Mouse (Mus musculus): ENCODE results near the gene Cavin4. TPM values are rescaled to one million over a fixed set of nuclear protein-coding genes. Genes with fewer than 3 reads are reported as not detected.

The Cavin4 gene
- polyA plus RNA-seq, 1 experiment, result 0.65 TPM

DNA sequence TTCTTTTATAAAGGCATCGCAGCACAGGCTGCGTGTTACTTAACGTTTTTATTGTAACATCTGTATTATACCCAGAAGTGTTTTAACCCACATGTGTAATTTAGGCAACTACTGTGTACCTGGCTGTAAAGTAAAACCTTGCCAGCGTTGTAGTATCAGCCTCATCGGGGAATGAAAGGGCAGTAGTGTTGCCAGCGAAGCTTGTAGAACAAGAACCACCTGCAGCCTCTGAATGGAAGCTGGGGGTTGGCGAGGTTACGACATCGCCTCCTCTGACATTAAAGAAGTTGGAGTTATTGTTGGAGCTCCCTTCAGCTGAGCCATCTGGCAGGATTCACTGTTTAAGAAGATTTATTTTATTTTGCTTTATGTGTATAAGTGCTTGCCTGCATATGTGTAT lies 37.5 kb upstream of the Cavin4 start:
- Histone ChIP-seq H3K27ac (ENCODE audit: control insufficient read depth, insufficient read depth, low read depth, low read length) (no peak overlapping the region), H3K4me1 (ENCODE audit: control insufficient read depth, insufficient read depth, low read length) (no peaks in the 10 kb centered on the region; the same call in 1 of the 2 replicates), H3K4me3 (ENCODE audit: control insufficient read depth, low read depth, low read length) (no peak overlapping the region), H3K27me3 (ENCODE audit: control insufficient read depth, insufficient read depth, low read length) (no peaks in the 10 kb centered on the region), H3K36me3 (ENCODE audit: control insufficient read depth, insufficient read depth, low read length) (no peaks in the 10 kb centered on the region)
- TF ChIP-seq CTCF (IDR thresholded peaks at IDR 0.05; ENCODE audit: control insufficient read depth, insufficient read depth, insufficient replicate concordance, low read depth, low read length) (no peak), POLR2A (IDR thresholded peaks at IDR 0.05; ENCODE audit: control insufficient read depth, low read depth, low read length) (no peak)

DNA sequence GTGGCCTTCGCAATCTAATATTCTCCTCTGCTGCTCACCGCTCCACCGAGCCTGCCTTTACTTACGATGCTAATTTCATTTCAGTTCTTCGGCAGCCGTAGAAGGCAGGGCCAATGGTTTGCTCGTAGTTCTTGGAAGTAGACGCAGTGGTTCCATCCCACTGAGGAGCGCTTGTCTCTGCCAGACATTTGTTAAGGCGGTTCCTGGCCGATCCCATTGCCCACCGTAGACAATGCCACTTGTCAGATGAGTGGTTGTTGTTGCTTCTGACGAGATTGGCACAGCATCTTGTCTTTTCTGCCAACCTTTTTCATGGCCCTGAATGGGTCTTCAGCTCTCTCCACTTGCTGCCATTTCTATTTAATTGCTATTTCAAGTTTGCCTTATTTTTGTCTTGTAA lies 33.9 kb upstream of the Cavin4 start:
- Histone ChIP-seq H3K27me3 (ENCODE audit: control insufficient read depth, insufficient read depth, low read length) (no peaks in the 10 kb centered on the region), H3K4me1 (ENCODE audit: control insufficient read depth, insufficient read depth, low read length) (no peaks in the 10 kb centered on the region), H3K36me3 (ENCODE audit: control insufficient read depth, insufficient read depth, low read length) (no peaks in the 10 kb centered on the region), H3K27ac (ENCODE audit: control insufficient read depth, insufficient read depth, low read depth, low read length) (no peak overlapping the region), H3K4me3 (ENCODE audit: control insufficient read depth, low read depth, low read length) (no peak overlapping the region)
- no peak for TF ChIP-seq POLR2A (IDR thresholded peaks at IDR 0.05; ENCODE audit: control insufficient read depth, low read depth, low read length)
- no peak for TF ChIP-seq CTCF (IDR thresholded peaks at IDR 0.05; ENCODE audit: control insufficient read depth, insufficient read depth, insufficient replicate concordance, low read depth, low read length)

DNA sequence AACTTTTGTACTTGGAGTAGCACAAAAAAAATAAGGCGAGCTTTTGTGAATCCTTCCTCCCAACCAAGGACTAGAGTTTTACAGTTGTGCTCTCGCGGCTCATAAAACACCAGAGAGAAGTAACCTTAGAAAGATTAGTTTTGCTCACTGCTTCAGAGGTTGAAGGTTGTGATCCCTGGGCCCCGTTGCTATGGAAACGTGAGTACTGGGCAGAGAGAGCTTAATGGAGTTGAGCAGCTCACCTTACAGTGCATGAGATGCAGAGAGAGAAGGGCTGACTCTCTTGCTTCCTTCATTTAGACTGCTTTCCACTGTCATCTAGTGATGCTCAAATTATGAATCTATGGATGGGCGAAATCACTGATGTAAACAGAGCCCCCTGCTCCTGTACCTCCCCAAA lies 29.8 kb upstream of the Cavin4 start:
- no peaks in the 10 kb centered on the region for H3K36me3 ChIP-seq (ENCODE audit: control insufficient read depth, insufficient read depth, low read length)
- no peak overlapping the region for H3K4me3 ChIP-seq (ENCODE audit: control insufficient read depth, low read depth, low read length)
- no peak for TF ChIP-seq CTCF (IDR thresholded peaks at IDR 0.05; ENCODE audit: control insufficient read depth, insufficient read depth, insufficient replicate concordance, low read depth, low read length)
- TF ChIP-seq POLR2A (IDR thresholded peaks at IDR 0.05; ENCODE audit: control insufficient read depth, low read depth, low read length), result no peak

DNA sequence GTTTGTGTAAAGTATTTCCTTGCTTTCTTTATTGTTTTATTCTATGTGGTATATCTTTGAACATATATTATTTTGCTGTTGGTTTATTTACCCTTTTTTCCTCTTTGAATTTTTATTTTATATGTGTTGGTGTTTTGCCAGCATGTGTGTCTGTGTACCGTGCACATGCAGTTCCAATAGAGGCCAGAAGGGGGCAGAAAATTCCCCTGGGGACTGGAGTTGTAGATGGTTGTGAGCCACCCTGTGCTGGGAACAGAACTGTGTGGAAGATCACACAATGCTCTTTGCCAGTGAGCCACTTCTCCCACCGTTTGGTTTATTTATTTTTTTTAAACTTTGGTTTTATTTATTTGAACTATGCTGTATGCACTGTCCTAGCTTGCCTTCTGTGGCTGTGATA lies 29.3 kb upstream of the Cavin4 start:
- Histone ChIP-seq H3K27me3 (ENCODE audit: control insufficient read depth, insufficient read depth, low read length) (no peaks in the 10 kb centered on the region), H3K36me3 (ENCODE audit: control insufficient read depth, insufficient read depth, low read length) (no peaks in the 10 kb centered on the region), H3K4me1 (ENCODE audit: control insufficient read depth, insufficient read depth, low read length) (no peaks in the 10 kb centered on the region), H3K4me3 (ENCODE audit: control insufficient read depth, low read depth, low read length) (no peak overlapping the region), H3K27ac (ENCODE audit: control insufficient read depth, insufficient read depth, low read depth, low read length) (no peak overlapping the region)
- no peak for TF ChIP-seq POLR2A (IDR thresholded peaks at IDR 0.05; ENCODE audit: control insufficient read depth, low read depth, low read length)
- TF ChIP-seq CTCF (IDR thresholded peaks at IDR 0.05; ENCODE audit: control insufficient read depth, insufficient read depth, insufficient replicate concordance, low read depth, low read length), result peak; percentile 53; the same call in 1 of the 2 replicates

More for the DNA sequence above, 29.8 kb upstream of the Cavin4 start:
- Histone ChIP-seq H3K27ac (ENCODE audit: control insufficient read depth, insufficient read depth, low read depth, low read length) (no peak overlapping the region), H3K4me1 (ENCODE audit: control insufficient read depth, insufficient read depth, low read length) (no peaks in the 10 kb centered on the region), H3K27me3 (ENCODE audit: control insufficient read depth, insufficient read depth, low read length) (no peaks in the 10 kb centered on the region)

DNA sequence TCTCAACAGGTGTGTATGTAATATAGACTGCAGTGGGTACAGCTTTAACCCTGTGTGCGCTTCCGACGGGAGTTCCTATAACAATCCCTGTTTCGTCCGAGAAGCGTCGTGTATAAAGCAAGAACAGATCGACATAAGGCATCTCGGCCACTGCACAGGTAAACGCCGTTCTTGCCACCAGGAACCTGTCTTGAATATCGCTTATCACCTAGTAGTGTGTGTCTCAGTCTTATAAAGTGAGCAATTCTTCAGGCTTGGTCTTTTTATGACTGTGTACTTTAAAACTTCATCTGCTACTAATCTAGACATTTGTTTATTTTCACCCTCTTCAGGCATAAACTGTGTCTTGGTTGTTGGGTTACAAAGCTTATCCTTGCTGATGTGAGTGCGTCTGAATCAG lies 26.5 kb upstream of the Cavin4 start:
- H3K36me3 ChIP-seq (ENCODE audit: control insufficient read depth, insufficient read depth, low read length), result no peaks in the 10 kb centered on the region
- no peak for TF ChIP-seq CTCF (IDR thresholded peaks at IDR 0.05; ENCODE audit: control insufficient read depth, insufficient read depth, insufficient replicate concordance, low read depth, low read length)
- TF ChIP-seq POLR2A (IDR thresholded peaks at IDR 0.05; ENCODE audit: control insufficient read depth, low read depth, low read length), result no peak

DNA sequence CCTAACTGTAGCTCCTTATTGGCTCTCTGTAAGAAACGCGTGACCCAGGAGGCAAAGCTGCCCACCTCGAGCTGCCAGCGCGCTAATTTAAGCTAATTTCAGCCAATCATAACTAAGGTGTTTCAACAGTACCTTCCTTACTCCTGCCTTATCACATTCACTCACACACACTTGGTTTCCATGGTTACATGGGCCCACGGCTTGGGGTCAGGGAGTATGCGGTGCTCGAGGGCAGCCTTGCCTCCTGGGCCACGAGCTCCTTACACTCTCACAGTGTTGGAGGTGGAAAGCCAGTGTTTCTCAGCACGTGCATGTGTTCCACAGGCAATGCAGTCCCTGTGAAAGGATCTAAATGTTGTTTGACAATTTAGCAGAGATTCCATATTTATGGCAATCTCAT lies 25.2 kb upstream of the Cavin4 start:
- Histone ChIP-seq H3K27ac (ENCODE audit: control insufficient read depth, insufficient read depth, low read depth, low read length) (no peak overlapping the region), H3K36me3 (ENCODE audit: control insufficient read depth, insufficient read depth, low read length) (no peaks in the 10 kb centered on the region), H3K27me3 (ENCODE audit: control insufficient read depth, insufficient read depth, low read length) (no peaks in the 10 kb centered on the region), H3K4me3 (ENCODE audit: control insufficient read depth, low read depth, low read length) (no peak overlapping the region), H3K4me1 (ENCODE audit: control insufficient read depth, insufficient read depth, low read length) (no peaks in the 10 kb centered on the region)
- TF ChIP-seq POLR2A (IDR thresholded peaks at IDR 0.05; ENCODE audit: control insufficient read depth, low read depth, low read length) (no peak), CTCF (IDR thresholded peaks at IDR 0.05; ENCODE audit: control insufficient read depth, insufficient read depth, insufficient replicate concordance, low read depth, low read length) (no peak)

More for the DNA sequence above, 26.5 kb upstream of the Cavin4 start:
- no peak overlapping the region for H3K27ac ChIP-seq (ENCODE audit: control insufficient read depth, insufficient read depth, low read depth, low read length)
- H3K27me3 ChIP-seq (ENCODE audit: control insufficient read depth, insufficient read depth, low read length), result no peaks in the 10 kb centered on the region
- no peak overlapping the region for H3K4me3 ChIP-seq (ENCODE audit: control insufficient read depth, low read depth, low read length)
- H3K4me1 ChIP-seq (ENCODE audit: control insufficient read depth, insufficient read depth, low read length), result no peaks in the 10 kb centered on the region

DNA sequence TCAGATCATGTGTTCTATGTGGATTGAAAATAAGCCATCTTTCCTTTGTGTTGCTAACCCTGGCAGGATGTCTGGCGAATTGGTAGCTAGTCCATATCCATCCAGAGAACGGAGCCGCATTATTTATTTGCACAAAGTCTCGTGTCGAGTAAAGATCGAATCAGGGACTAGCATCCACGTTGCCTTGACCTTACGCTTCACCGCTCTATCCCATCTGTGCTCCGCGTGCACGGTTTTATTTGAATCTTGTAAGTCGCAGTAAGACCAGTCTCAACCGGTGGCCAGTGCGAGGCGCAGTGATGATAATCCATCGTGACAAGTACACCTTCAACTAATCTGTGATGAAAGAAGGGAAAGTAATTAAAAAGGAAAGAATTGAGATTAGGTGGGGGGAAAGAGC lies 23.8 kb upstream of the Cavin4 start:
- Histone ChIP-seq H3K4me3 (ENCODE audit: control insufficient read depth, low read depth, low read length) (no peak overlapping the region), H3K4me1 (ENCODE audit: control insufficient read depth, insufficient read depth, low read length) (no peaks in the 10 kb centered on the region), H3K27ac (ENCODE audit: control insufficient read depth, insufficient read depth, low read depth, low read length) (no peak overlapping the region), H3K36me3 (ENCODE audit: control insufficient read depth, insufficient read depth, low read length) (no peaks in the 10 kb centered on the region), H3K27me3 (ENCODE audit: control insufficient read depth, insufficient read depth, low read length) (no peaks in the 10 kb centered on the region)
- TF ChIP-seq CTCF (IDR thresholded peaks at IDR 0.05; ENCODE audit: control insufficient read depth, insufficient read depth, insufficient replicate concordance, low read depth, low read length), result no peak
- no peak for TF ChIP-seq POLR2A (IDR thresholded peaks at IDR 0.05; ENCODE audit: control insufficient read depth, low read depth, low read length)

DNA sequence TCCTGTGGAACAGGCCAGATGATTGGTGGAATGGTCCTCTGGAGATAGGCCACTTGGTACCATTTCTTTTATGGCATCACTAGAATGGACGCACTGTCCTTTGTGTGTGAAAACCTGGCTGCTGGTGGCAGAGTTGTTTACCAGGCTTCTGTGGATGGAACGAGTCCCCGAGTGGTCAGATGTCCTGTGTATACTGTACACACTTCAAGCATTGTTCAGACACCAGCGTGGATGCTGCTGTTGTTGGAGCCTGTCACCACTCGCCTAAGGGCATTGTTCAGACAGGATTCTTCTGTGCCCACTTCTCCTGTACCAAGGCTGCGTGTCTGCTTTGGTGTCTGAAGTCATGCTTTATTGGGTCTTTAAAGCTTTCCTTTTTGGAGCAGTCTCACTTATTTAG lies 19.5 kb upstream of the Cavin4 start:
- no peaks in the 10 kb centered on the region for H3K36me3 ChIP-seq (ENCODE audit: control insufficient read depth, insufficient read depth, low read length)
- no peak overlapping the region for H3K27ac ChIP-seq (ENCODE audit: control insufficient read depth, insufficient read depth, low read depth, low read length)
- TF ChIP-seq CTCF (IDR thresholded peaks at IDR 0.05; ENCODE audit: control insufficient read depth, insufficient read depth, insufficient replicate concordance, low read depth, low read length) (no peak), POLR2A (IDR thresholded peaks at IDR 0.05; ENCODE audit: control insufficient read depth, low read depth, low read length) (no peak)
- no peaks in the 10 kb centered on the region for H3K4me1 ChIP-seq (ENCODE audit: control insufficient read depth, insufficient read depth, low read length)
- H3K4me3 ChIP-seq (ENCODE audit: control insufficient read depth, low read depth, low read length), result no peak overlapping the region
- no peaks in the 10 kb centered on the region for H3K27me3 ChIP-seq (ENCODE audit: control insufficient read depth, insufficient read depth, low read length)

Data from testis, adult 2 months (tissue).